Comparison of ENCODE assay signal across 7 mouse cellular contexts in the genomic region with DNA sequence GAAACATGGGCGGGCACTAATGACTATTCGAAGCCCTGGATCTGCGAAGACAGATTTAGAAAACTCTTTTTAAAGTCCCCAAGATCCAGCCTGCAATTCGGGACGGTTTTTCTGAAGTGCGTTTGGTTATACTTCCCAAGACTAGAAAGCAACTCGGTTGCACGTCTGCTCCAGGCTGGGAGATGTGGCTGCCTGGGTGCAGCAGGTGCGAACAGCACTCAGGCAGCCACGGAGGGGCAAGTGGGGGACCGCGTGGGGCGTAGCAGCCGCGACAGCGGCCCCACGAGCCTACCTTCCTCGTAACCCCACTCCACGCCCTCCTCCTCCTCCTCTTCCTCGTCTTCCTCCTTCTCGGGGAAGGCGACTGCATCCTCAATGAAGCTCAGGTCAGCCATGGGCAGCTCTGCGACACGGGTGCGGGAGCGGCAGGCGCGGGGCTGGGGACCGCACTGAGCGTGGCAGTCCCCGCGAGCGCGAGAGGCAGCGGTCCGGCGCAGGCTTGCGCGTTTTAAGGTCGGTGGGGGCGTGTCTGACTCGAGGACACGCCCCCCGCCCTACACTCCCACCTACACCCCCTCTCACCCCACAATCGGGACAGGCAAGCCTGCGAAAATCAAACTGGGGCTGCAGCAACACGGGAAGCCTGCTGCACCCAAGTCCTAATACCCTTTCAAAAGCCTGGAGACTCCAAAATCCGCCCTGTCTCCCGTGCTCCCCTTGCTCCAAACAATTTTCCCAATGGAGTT. TPM values are rescaled to one million over a fixed set of nuclear protein-coding genes. Genes with fewer than 3 reads are reported as not detected.
DNase-seq lines count a peak whose midpoint lies in the region; ATAC-seq and TF ChIP-seq lines count a peak whose summit lies in the region.

Gene Car8, minus strand, starts transcription at position 482 of the 746 bp plus-strand sequence.

- H3K36me3 ChIP-seq in ES-Bruce4 (ENCODE audit: control insufficient read depth, insufficient read depth, low read length, poor library complexity, severe bottlenecking) = no peaks in the 10 kb centered on the region
- no peaks in the 10 kb centered on the region for H3K36me3 ChIP-seq in forebrain, postnatal 0 days (ENCODE audit: insufficient read depth)
- H3K36me3 ChIP-seq in hindbrain, embryonic 12.5 days = no peaks in the 10 kb centered on the region
- H3K36me3 ChIP-seq in stomach, embryonic 15.5 days = no peaks in the 10 kb centered on the region

- TF ChIP-seq CTCF in ES-Bruce4 (IDR thresholded peaks at IDR 0.05; ENCODE audit: low read depth, low read length) = no peak
- TF ChIP-seq CTCF in forebrain, postnatal 0 days (IDR thresholded peaks at IDR 0.05; ENCODE audit: low read depth) = no peak

- intact Hi-C loops in left cerebral cortex, postnatal 25 days (cut with DNase I) = no loop called here

- 1% methylated on average over 47 of the region's 49 CpGs for WGBS in forebrain, postnatal 0 days
- WGBS in hindbrain, embryonic 12.5 days = 1% methylated on average over 48 of the region's 49 CpGs
- WGBS in stomach, embryonic 15.5 days = under 1% methylated on average over 48 of the region's 49 CpGs

- H3K4me1 ChIP-seq in ES-Bruce4 (ENCODE audit: control insufficient read depth, insufficient read depth, low read length) = no peaks in the 10 kb centered on the region
- H3K4me1 ChIP-seq in forebrain, postnatal 0 days (ENCODE audit: insufficient read depth) = no peaks in the 10 kb centered on the region
- no peaks in the 10 kb centered on the region for H3K4me1 ChIP-seq in hindbrain, embryonic 12.5 days
- peaks cover 4% of the 10 kb centered on the region; the same call in 1 of the 2 replicates for H3K4me1 ChIP-seq in stomach, embryonic 15.5 days

- no peak for TF ChIP-seq POLR2A in ES-Bruce4 (IDR thresholded peaks at IDR 0.05; ENCODE audit: insufficient read depth, low read length)

- H3K9ac ChIP-seq in ES-Bruce4 (ENCODE audit: low read depth, poor library complexity, severe bottlenecking) = peak within 1 kb of the TSS; percentile 26
- peak within 1 kb of the TSS; percentile 64 for H3K9ac ChIP-seq in forebrain, postnatal 0 days
- H3K9ac ChIP-seq in hindbrain, embryonic 12.5 days = peak within 1 kb of the TSS; percentile 72
- H3K9ac ChIP-seq in stomach, embryonic 15.5 days = peak within 1 kb of the TSS; percentile 44

- peak within 1 kb of the TSS; percentile 83 for H3K4me3 ChIP-seq in ES-Bruce4 (ENCODE audit: low read depth, low read length)
- peak within 1 kb of the TSS; percentile 68 for H3K4me3 ChIP-seq in forebrain, postnatal 0 days (ENCODE audit: low read depth, low read length)
- H3K4me3 ChIP-seq in hindbrain, embryonic 12.5 days = peak within 1 kb of the TSS; percentile 71
- peak within 1 kb of the TSS; percentile 67 for H3K4me3 ChIP-seq in stomach, embryonic 15.5 days (replicated peaks)

- peak within 1 kb of the TSS; percentile 99 for H3K4me2 ChIP-seq in forebrain, postnatal 0 days (ENCODE audit: low read depth)
- peak within 1 kb of the TSS; percentile 100 for H3K4me2 ChIP-seq in hindbrain, embryonic 12.5 days (replicated peaks)
- H3K4me2 ChIP-seq in stomach, embryonic 15.5 days = peak within 1 kb of the TSS; percentile 99

- ATAC-seq in forebrain, postnatal 0 days = peak; percentile 95
- peak; percentile 92 for ATAC-seq in hindbrain, embryonic 12.5 days (ENCODE audit: low FRiP score)
- ATAC-seq in megakaryocyte-erythroid progenitor cell, adult 5-6 weeks (replicated peaks; ENCODE audit: low FRiP score, low TSS enrichment, poor library complexity, severe bottlenecking) = peak; percentile 92
- peak; percentile 87 for ATAC-seq in stomach, embryonic 15.5 days (ENCODE audit: insufficient read depth, low FRiP score, low read depth)

- H3K9me3 ChIP-seq in ES-Bruce4 (replicated peaks; ENCODE audit: control insufficient read depth, insufficient read depth, low read length, poor library complexity, severe bottlenecking) = no peaks in the 10 kb centered on the region
- no peaks in the 10 kb centered on the region for H3K9me3 ChIP-seq in forebrain, postnatal 0 days (ENCODE audit: low read length)
- H3K9me3 ChIP-seq in hindbrain, embryonic 12.5 days (replicated peaks) = no peaks in the 10 kb centered on the region
- H3K9me3 ChIP-seq in stomach, embryonic 15.5 days = no peaks in the 10 kb centered on the region

- H3K27ac ChIP-seq in ES-Bruce4 (ENCODE audit: insufficient read depth, low read length) = no peak within 1 kb of the TSS
- H3K27ac ChIP-seq in forebrain, postnatal 0 days (ENCODE audit: low read depth, low read length) = no peak within 1 kb of the TSS
- no peak within 1 kb of the TSS for H3K27ac ChIP-seq in hindbrain, embryonic 12.5 days
- peak within 1 kb of the TSS; percentile 54; the same call in 1 of the 2 replicates for H3K27ac ChIP-seq in stomach, embryonic 15.5 days

- TF ChIP-seq EP300 in ES-Bruce4 (IDR thresholded peaks at IDR 0.05; ENCODE audit: insufficient read depth, low read depth, low read length) = no peak

- peaks cover 5% of the 10 kb centered on the region for H3K27me3 ChIP-seq in ES-Bruce4 (ENCODE audit: control insufficient read depth, insufficient read depth, low read length, poor library complexity, severe bottlenecking)
- H3K27me3 ChIP-seq in forebrain, postnatal 0 days (ENCODE audit: insufficient read depth, low read length) = no peaks in the 10 kb centered on the region
- H3K27me3 ChIP-seq in hindbrain, embryonic 12.5 days = peaks cover 11% of the 10 kb centered on the region; the same call in 1 of the 2 replicates
- H3K27me3 ChIP-seq in stomach, embryonic 15.5 days (replicated peaks) = no peaks in the 10 kb centered on the region

- DNase-seq in adrenal gland, postnatal 14 days = peak; percentile 72
- peak; percentile 57 for DNase-seq in forebrain, postnatal 0 days
- peak; percentile 12 to 34 for DNase-seq in left cerebral cortex, postnatal 25 days (ENCODE audit: low spot score in 2 of 2)

RNA-seq across cellular contexts. Expression of gene Car8, which starts in this region (rescaled TPM):
- 2.3 and 2.4 TPM in 2 replicates for polyA plus RNA-seq in ES-Bruce4 (2011; ENCODE audit: insufficient read depth, insufficient read length, low read depth, missing spikeins)
- 6.3 and 9.7 TPM in 2 replicates for total RNA-seq in adrenal gland, postnatal 14 days (2021)
- 11.1 and 14.2 TPM in 2 replicates for total RNA-seq in forebrain, postnatal 0 days (2014; rRNA removed)
- 7.9 and 12.9 TPM in 2 replicates for polyA plus RNA-seq in forebrain, postnatal 0 days (2015; fragmentation: Nextera tagmentation; extraction: Ambion mirVana)
- polyA plus RNA-seq in hindbrain, embryonic 12.5 days (2016; fragmentation: Nextera tagmentation; extraction: Ambion mirVana) = 1.7 and 1.9 TPM in 2 replicates
- total RNA-seq in left cerebral cortex, postnatal 25 days (2021) = 1 to 10 TPM; 8.4 to 9.4 TPM
- total RNA-seq in megakaryocyte-erythroid progenitor cell, adult 5-6 weeks (2014; fragmentation: Nextera tagmentation) = 0.32 TPM in 1 of 2 replicates, not detected in the other
- total RNA-seq in megakaryocyte-erythroid progenitor cell, adult 5-6 weeks (2017) = not detected in 2 replicates
- 15.5 and 15.8 TPM in 2 replicates for polyA plus RNA-seq in stomach, embryonic 15.5 days (2015; fragmentation: Nextera tagmentation; extraction: Ambion mirVana)

Comparison
In these comparisons a context has a peak if more than half of its experiments do, and no peak if none do; other contexts are left out.
1. Peak in ATAC-seq in megakaryocyte-erythroid progenitor cell, adult 5-6 weeks; RNA of the gene not detected or under 1 TPM.